Mouse (Mus musculus) ES-Bruce4 (cell line): ENCODE data around the gene Taar6. TPM values are rescaled to one million over a fixed set of nuclear protein-coding genes. Genes with fewer than 3 reads are reported as not detected.

Experiments
- H3K27ac ChIP-seq: 2 replicates; pipeline ENCODE4 v1.5.1; 2012; ENCODE audit warnings: low read length, inconsistent platforms; ENCODE audit not compliant: insufficient read depth
- H3K27me3 ChIP-seq: 2 replicates; pipeline ENCODE4 v1.6.1; 2012; ENCODE audit warnings: mild to moderate bottlenecking, low read length, inconsistent platforms; ENCODE audit not compliant: control insufficient read depth, poor library complexity, insufficient read depth, severe bottlenecking
- H3K36me3 ChIP-seq: 2 replicates; pipeline ENCODE4 v1.6.1; 2012; ENCODE audit warnings: inconsistent platforms, mild to moderate bottlenecking, low read length, moderate library complexity; ENCODE audit not compliant: control insufficient read depth, poor library complexity, insufficient read depth, severe bottlenecking
- H3K4me1 ChIP-seq: one replicate; pipeline ENCODE4 v1.8.1; 2011; ENCODE audit warnings: low read length; ENCODE audit not compliant: control insufficient read depth, insufficient read depth
- H3K4me3 ChIP-seq: 2 replicates; pipeline ENCODE4 v1.5.1; 2011; ENCODE audit warnings: low read depth, mild to moderate bottlenecking, low read length
- H3K9ac ChIP-seq: 2 replicates; pipeline ENCODE4 v1.6.1; 2012; ENCODE audit warnings: low read depth, mild to moderate bottlenecking, inconsistent platforms; ENCODE audit not compliant: poor library complexity, severe bottlenecking
- H3K9me3 ChIP-seq: replicated peaks from 2 replicates; pipeline ENCODE4 v1.6.1; 2012; ENCODE audit warnings: mild to moderate bottlenecking, low read length, inconsistent platforms; ENCODE audit not compliant: control insufficient read depth, poor library complexity, insufficient read depth, severe bottlenecking
- CTCF ChIP-seq: IDR thresholded peaks from one replicate; pipeline ENCODE4 v1.8.1; 2011; ENCODE audit warnings: low read depth, low read length
- EP300 ChIP-seq: IDR thresholded peaks from 2 replicates; pipeline ENCODE4 v1.6.1; 2011; ENCODE audit warnings: low read depth, low read length; ENCODE audit not compliant: insufficient read depth
- POLR2A ChIP-seq: IDR thresholded peaks from one replicate; pipeline ENCODE4 v1.8.1; 2011; ENCODE audit warnings: low read length; ENCODE audit not compliant: insufficient read depth
- polyA plus RNA-seq: library from polyadenylated mRNA; stranded (reverse); fragments of >200 nt; gene quantifications from 2 replicates; pipeline ENCODE4 v1.2.4, GENCODE M21; 2011; ENCODE audit warnings: low read depth; ENCODE audit not compliant: missing spikeins, insufficient read depth, insufficient read length

Taar6 gene
- polyA plus RNA-seq, 1 experiment = not detected

DNA sequence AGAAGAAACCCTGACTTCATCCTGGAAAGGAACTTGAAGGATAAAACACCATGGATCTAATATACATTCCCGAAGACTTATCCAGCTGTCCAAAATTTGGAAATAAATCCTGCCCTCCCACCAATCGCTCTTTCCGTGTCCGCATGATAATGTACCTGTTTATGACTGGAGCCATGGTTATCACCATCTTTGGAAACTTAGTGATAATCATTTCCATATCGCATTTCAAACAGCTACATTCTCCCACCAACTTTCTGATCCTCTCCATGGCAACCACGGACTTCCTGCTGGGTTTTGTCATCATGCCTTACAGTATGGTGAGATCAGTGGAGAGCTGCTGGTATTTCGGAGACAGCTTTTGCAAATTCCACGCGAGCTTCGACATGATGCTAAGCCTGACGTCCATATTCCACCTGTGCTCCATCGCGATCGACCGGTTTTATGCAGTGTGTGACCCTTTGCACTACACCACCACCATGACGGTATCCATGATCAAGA, 35.9 kb downstream of the Taar6 start, which contains the start of gene Taar3:
Gene Taar3 (plus strand): TSS at position 51 of the 498 bp plus-strand sequence.
- TF ChIP-seq POLR2A = no peak
- no peak for TF ChIP-seq CTCF
- no peak for TF ChIP-seq EP300
- H3K36me3 ChIP-seq = no peaks in the 10 kb centered on the region
- no peaks in the 10 kb centered on the region for H3K9me3 ChIP-seq

DNA sequence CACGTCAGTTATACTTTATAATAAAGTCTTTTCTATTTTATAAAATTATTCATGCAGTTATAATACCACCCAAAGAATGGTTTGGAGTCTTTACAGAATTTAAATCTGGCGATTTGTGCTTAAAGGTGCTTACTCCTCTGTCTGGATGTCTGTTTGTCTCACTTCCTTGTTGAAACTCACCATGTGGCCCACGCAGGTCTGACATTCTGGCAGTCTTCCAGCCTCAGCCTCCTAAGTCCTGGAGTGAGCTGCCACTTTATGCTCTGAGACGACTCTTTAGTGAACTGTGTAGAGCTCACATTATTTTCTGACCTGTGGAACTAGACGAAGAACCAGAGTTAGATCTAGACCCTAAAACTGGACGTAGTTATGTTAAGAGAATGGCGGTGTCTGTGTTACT, 37.4 kb downstream of the Taar6 start:
- Histone ChIP-seq H3K27me3 (no peaks in the 10 kb centered on the region), H3K9ac (no peak overlapping the region), H3K27ac (no peak overlapping the region), H3K4me1 (no peaks in the 10 kb centered on the region), H3K9me3 (no peaks in the 10 kb centered on the region), H3K36me3 (no peaks in the 10 kb centered on the region), H3K4me3 (no peak overlapping the region)
- TF ChIP-seq CTCF (no peak), POLR2A (no peak), EP300 (no peak)

More for the DNA sequence above, 35.9 kb downstream of the Taar6 start, which contains the start of gene Taar3:
- no peak within 1 kb of the TSS for H3K9ac ChIP-seq
- no peak within 1 kb of the TSS for H3K4me3 ChIP-seq
- H3K4me1 ChIP-seq = no peaks in the 10 kb centered on the region
- no peak within 1 kb of the TSS for H3K27ac ChIP-seq
- H3K27me3 ChIP-seq = no peaks in the 10 kb centered on the region

DNA sequence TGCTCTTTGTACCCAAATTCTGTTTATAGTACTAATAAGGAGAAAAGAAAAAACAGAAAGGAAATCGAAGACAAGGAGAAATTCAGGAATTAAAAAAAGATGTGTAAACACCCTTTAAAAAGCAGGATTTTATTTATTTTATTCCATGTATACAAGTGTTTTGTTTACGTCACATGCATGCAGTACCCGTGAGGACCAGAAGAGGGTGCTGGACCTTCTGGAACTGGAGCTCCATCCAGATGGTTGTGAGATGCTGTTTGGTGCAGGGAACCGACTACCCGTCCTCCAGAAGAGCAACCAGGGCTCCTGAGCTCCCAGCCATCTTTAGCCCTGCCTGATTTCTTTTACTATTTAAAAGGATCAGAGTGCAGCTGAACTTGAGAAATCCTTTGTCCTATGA, 43.0 kb downstream of the Taar6 start:
- Histone ChIP-seq H3K27me3 (no peaks in the 10 kb centered on the region), H3K4me3 (no peak overlapping the region), H3K9me3 (no peaks in the 10 kb centered on the region), H3K36me3 (no peaks in the 10 kb centered on the region), H3K4me1 (no peaks in the 10 kb centered on the region), H3K27ac (no peak overlapping the region), H3K9ac (no peak overlapping the region)
- TF ChIP-seq CTCF (peak; percentile 71), POLR2A (no peak)

DNA sequence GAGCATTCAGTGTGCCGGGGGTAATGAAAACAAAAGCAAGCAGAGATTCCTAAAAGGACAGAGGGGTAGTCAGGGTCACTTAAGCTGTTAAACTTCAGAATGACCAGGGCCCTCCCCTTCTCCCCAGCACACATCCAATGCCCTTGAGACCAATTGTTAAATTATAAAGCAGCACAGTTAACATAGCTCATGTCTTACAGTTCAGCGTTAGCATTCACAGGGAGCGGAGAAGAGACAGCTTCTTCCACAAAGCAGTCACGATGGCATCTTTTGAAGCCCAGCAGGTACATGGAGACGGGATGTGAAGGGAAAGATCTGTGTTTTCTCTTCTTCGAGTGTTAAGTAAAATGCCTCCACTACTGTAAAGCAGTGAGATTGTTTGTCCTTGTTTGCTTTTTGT, 47.1 kb downstream of the Taar6 start, which contains the start of gene Taar2:
Gene Taar2 (plus strand): TSS at position 261 of the 400 bp plus-strand sequence.
- TF ChIP-seq EP300 = no peak
- TF ChIP-seq CTCF = no peak
- TF ChIP-seq POLR2A = no peak
- Histone ChIP-seq H3K9me3 (no peaks in the 10 kb centered on the region), H3K27ac (no peak within 1 kb of the TSS), H3K27me3 (no peaks in the 10 kb centered on the region), H3K4me3 (no peak within 1 kb of the TSS), H3K4me1 (no peaks in the 10 kb centered on the region), H3K36me3 (no peaks in the 10 kb centered on the region), H3K9ac (no peak within 1 kb of the TSS)

DNA sequence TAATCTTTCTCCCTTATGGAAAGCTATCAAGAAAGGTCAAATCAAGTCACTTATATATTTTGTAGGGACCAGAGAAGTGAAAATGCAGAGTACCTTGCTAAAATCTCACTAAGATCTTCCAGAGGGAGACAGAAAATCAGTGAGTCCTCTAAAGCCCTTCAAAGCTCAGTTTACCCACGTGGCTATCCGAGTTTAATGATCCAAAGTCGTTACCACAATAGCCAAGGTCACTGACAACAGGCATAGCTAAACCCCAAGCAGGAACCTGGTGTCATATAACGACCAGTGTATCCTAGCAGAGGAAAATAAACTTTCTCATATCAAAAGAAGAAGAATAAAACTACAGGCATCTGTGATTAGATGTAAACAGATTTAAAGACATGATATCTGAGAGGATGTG, 47.8 kb downstream of the Taar6 start:
- Histone ChIP-seq H3K36me3 (no peaks in the 10 kb centered on the region), H3K27ac (no peak overlapping the region), H3K4me1 (no peaks in the 10 kb centered on the region), H3K9me3 (no peaks in the 10 kb centered on the region), H3K4me3 (no peak overlapping the region), H3K27me3 (no peaks in the 10 kb centered on the region), H3K9ac (no peak overlapping the region)
- no peak for TF ChIP-seq POLR2A
- no peak for TF ChIP-seq EP300
- no peak for TF ChIP-seq CTCF

Other genes starting within 250 kb of the Taar6 start
- 316 and 459 TPM in 2 replicates for gene Rps12, start 198.4 kb downstream of the Taar6 start, polyA plus RNA-seq
- 2.9 and 3.4 TPM in 2 replicates for gene Slc18b1, start 188.7 kb downstream of the Taar6 start, polyA plus RNA-seq
- gene Vnn3, start 134.2 kb downstream of the Taar6 start, polyA plus RNA-seq = not detected in 2 replicates
- gene Vnn1, start 91.0 kb downstream of the Taar6 start, polyA plus RNA-seq = 13.0 and 13.5 TPM in 2 replicates
- gene Taar1, start 65.3 kb downstream of the Taar6 start, polyA plus RNA-seq = not detected in 2 replicates
- not detected in 2 replicates for gene Taar2, start 47.1 kb downstream of the Taar6 start, polyA plus RNA-seq
- not detected in 2 replicates for gene Taar3, start 36.1 kb downstream of the Taar6 start, polyA plus RNA-seq
- not detected in 2 replicates for gene Taar4, start 25.2 kb downstream of the Taar6 start, polyA plus RNA-seq
- not detected in 2 replicates for gene Taar5, start 14.9 kb downstream of the Taar6 start, polyA plus RNA-seq
- gene Taar7a, start 7.8 kb upstream of the Taar6 start, polyA plus RNA-seq = not detected in 2 replicates
- gene Taar7b, start 14.3 kb upstream of the Taar6 start, polyA plus RNA-seq = not detected in 2 replicates
- gene Taar7d, start 41.6 kb upstream of the Taar6 start, polyA plus RNA-seq = not detected in 2 replicates
- gene Taar7e, start 52.0 kb upstream of the Taar6 start, polyA plus RNA-seq = not detected in 2 replicates
- not detected in 2 replicates for gene Taar7f, start 63.9 kb upstream of the Taar6 start, polyA plus RNA-seq
- not detected in 2 replicates for gene Taar8a, start 90.9 kb upstream of the Taar6 start, polyA plus RNA-seq
- gene Taar8b, start 106.6 kb upstream of the Taar6 start, polyA plus RNA-seq = not detected in 2 replicates
- gene Taar8c, start 116.3 kb upstream of the Taar6 start, polyA plus RNA-seq = not detected in 2 replicates
- not detected in 2 replicates for gene Taar9, start 123.9 kb upstream of the Taar6 start, polyA plus RNA-seq
- gene Stx7, start 163.7 kb upstream of the Taar6 start, polyA plus RNA-seq = 78.3 and 99.4 TPM in 2 replicates
- gene Moxd1, start 237.9 kb upstream of the Taar6 start, polyA plus RNA-seq = 8.8 and 8.9 TPM in 2 replicates